Mouse (Mus musculus) cerebellum, adult 11-12 months (tissue): ENCODE measurements around the gene Csf1.

Source experiments
- DNase-seq: peaks from one replicate; pipeline ENCODE4 v3.0.0; 2022

The Csf1 gene

GRCm38 (mm10) chr3:107759929-107760581 is at the start of gene Csf1:
Gene Csf1, minus strand, starts transcription at chr3:107760469.
- peak; percentile 77 for DNase-seq

- DNase-seq = no peak
These were observed 47.9 kb upstream of the Csf1 start for GRCm38 (mm10) chr3:107808013-107808750.

DNA sequence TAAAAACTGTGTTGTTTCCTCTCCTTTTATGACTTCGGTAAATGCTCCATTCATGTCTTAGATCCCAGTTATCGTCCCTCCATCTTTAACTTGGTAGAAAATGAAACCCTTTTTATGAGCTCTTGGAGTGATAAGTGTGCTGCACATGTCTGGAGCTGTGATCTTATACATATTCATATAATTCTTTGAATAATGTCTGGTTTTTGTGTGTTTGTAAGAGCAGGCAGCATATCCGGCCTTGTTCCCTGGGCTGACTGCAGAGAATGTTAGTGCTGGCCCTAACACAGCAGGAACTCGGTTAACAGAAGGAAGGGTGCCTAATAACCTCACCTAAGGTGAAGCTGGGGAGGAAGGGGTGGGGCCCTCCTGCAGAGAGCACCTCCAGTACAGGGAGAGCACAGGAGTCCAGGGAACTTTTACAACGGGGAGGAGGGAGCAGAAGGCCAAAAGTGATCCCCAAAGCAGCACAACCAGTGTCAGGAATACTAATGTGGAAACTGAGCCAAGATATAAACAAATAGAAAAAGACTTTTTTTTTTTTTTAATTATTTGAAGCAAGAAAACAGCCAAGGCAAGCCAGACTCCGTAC is 47.2 kb upstream of the Csf1 start:
- no peak for DNase-seq

GRCm38 (mm10) chr3:107806916-107807315 is 46.6 kb upstream of the Csf1 start:
- DNase-seq = no peak

- no peak for DNase-seq
These were observed 44.5 kb upstream of the Csf1 start for GRCm38 (mm10) chr3:107804799-107805198.

DNA sequence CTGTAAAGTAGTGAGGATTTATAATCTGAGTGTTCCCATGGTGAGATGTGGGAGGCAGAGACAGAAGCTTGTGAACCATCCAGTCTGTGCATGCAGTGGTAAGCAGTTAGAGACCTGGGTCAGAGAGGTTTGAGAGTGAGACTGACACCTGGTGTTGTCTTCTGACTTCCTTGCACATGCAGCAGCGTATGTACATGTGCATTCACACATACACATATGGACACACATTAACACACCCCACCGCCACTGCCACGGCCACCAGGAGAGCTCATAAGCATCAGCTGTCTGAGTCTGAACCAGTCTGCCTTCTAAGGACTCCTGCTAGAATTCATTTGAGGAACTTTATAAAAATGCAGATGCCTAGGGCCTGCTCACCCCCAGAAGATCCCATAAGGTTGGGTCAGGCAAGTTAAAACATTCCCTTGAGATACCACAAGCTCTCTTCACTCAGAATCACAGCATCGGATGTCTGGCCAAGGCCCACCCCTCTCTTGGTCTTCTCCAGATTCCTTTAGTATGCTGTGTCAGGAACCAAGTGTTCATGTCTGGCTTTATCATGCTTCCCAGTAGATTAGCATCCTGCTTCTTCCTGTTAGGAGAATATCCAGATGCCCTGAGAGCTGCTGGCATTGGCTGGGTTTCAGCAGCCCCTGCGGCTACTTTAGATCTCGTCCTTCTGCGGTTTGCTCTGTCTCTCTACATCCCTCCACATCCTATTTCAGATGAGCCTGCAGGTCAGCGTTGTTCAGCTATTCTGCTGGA is 42.1 kb upstream of the Csf1 start:
- no peak for DNase-seq

DNA sequence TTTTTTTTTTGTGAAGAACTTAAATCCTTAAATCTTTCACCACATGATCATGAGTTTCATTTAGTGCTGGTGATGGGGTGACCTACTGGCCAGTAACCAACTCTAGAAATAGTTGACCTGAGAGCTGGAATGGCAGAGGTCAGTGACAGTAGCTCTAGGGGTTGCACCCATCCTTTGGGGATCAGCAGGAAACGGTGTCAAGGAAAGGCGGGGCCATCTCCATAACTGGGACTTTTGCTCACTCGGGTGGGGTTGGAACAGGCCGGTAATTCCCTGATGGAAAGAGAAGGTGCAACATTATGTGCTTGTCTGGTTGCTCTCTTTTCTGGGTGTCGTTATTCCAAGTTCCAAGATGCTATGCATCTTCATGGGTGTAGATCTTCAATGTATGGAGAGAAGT is 38.7 kb upstream of the Csf1 start:
- no peak for DNase-seq

GRCm38 (mm10) chr3:107796191-107796983 is 36.1 kb upstream of the Csf1 start:
- DNase-seq = no peak

- no peak for DNase-seq
These were observed 34.6 kb upstream of the Csf1 start for GRCm38 (mm10) chr3:107794890-107795289.

DNA sequence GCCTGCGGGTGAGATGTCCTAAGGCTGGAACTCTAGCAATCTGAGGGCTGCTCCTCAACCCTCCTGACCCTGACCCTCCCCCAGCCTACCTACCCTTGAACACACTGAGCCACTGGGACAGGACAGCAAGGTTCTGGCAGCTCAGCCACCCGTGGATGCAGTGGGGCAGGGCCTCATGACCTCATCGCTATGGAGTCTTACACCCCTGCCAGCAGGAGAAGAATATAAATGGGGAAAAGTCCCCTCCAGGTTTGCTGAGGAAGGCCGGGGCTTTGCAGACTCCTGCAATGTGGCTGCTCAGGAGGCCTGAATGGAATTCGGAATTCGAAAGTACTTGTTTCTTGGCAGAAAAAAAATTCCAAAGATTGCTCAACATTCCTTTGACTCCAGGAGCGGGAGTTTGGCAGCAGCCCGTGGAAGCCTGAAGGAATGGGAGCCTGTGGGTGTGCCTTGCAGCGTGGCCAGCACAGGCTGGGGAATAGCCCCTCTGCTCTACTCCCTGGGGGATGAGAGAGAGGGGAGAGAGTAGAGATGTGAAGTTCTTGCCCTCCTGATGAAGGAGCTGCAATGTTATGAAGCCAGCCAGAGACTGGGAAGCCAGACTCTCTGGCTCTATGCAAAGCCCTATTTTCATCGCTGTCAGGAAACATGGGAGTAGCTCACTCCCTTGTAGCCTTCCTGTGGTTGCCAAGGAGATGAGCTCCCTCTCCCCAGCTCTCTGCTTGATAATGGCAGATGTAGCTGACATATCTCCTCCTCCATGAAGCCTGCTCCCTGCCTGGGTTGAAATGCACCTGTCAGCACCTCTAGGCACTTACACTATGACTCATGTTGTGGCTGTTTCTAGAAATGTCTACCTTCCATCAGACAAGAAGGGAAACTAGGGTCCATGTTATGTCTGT is 33.3 kb upstream of the Csf1 start:
- no peak for DNase-seq

DNA sequence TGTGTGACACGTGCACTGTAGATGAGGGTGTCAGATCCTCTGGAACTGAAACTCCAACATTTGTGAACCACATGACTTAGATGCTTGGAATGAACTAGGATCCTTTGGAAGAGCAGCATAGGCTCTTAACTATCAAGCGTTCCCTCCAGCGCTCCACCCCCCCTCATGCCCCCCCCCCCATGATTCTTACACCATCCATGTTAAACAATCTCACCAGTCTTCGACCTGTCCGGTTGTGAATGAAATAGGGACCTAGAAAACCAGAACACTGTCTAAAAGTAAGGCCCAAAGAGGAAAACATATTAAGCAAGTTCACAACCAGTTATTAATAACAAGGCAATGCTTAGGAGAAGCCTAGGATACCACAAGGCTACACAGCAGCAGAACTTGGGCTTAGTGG is 32.5 kb upstream of the Csf1 start:
- DNase-seq = no peak

GRCm38 (mm10) chr3:107790766-107791303 is 30.6 kb upstream of the Csf1 start:
- no peak for DNase-seq

DNA sequence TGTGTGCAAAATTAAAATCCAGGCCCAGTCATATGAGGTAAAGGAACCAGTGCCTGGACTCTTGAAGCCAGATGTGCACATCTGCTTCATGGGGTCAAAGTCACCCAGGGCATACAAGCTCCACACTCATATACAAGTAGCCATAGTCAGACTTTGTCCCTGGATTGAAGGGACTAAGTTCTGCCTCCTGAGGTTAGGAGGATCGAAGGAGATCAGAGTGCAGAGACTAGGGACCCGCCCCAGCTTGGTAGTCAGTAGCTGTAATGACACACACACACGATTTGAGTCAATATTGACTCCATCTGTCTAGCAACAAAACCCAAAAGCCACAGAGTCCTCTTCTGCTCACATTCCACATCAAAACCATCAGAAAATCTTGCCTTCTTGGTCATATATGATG is 30.0 kb upstream of the Csf1 start:
- no peak for DNase-seq

GRCm38 (mm10) chr3:107788885-107789284 is 28.6 kb upstream of the Csf1 start:
- peak; percentile 9 for DNase-seq

DNA sequence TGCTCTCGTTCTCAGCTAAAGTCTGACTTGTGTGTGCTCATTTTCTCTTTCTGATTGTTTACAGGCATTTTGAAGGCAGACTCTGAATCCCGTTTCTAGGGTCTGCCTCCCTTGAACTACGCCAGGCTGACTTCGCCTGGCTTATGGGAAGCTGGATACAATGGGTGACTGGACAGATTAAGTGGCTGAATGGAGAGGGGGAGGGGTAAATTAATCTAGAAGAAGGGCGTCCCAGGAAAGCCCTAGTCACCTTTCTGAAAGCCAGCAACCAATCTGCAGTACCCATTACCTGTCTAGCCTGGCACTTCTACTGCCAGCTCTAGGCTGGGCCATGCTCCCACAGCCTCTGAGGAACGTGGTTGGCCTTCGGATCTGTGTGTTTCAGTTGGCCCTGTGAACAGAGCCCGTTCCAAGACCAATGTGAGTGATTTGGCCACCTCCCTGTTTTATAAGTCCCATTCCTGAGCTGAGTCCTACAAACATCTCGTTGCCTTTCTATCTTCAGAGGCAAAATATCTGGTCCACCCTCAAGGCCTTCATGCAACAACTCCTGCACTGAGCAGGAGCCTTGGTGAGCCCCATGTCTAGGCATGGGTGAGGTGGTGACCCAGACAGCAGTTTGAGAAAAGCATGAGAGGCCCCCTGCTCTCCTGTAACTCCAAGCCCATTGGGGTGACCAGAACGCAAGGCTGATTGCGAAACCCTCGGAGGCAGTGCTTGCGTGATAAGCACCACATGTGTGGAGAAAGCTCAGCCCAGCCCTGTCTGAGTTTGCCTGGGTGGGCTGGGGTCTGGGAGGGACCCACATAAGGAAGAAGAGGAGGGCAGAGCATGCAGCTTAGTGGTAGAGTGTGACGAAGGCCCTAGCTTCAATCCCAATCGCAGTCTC is 27.6 kb upstream of the Csf1 start:
- no peak for DNase-seq

DNA sequence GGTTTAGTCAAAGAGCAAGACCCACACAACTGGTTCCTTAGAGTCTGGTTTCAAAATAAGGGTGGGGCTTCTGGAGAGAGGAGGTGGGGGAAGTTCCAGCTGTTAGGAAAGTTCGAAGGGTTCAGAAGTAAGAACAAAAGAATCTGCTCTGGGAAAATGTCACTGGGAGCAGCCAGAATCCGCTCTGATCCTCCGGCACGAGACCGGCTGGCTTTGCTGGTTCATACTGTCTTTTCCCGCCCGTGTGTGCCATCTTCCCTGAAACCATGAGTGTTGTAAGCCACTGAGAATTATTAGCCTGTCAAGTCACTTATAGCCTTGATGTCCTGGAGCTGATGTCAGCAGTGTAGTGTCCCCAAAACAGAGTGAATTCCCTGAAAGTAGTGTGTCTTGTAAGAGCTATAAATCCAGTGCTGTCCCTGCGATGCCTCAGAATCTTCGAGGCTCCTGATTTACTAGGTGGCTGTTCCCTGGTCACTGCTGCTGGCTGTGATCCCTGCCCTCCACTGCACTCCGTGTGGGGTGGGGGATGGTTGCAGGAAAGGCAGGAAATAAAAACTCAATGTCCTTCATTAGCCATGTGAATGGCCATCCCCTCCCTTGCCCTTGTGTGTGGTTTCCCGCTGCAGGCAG is 26.8 kb upstream of the Csf1 start:
- DNase-seq = no peak

- DNase-seq = no peak
These were observed 26.1 kb upstream of the Csf1 start for GRCm38 (mm10) chr3:107786344-107786743.

- no peak for DNase-seq
These were observed 25.3 kb upstream of the Csf1 start for GRCm38 (mm10) chr3:107785546-107785945.

DNA sequence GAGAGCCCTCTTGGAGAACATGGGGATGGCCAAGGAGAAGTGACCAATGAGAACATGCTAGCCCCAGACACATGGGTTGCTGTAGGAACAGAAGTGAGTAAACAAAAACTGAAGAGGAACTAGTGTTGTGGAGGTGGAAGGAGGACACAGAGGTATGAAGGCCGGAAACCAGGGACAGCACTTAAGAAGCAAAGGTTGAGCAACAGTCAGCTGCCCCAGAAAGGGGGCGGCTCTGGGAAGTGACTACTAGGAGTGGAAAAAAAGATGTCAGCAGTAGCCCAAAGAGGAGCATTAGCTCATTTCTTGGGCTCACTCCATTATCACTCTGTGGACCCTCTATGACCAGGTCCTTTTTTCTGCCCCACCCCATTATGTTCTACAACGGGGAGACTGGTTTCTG is 23.0 kb upstream of the Csf1 start:
- DNase-seq = no peak

DNA sequence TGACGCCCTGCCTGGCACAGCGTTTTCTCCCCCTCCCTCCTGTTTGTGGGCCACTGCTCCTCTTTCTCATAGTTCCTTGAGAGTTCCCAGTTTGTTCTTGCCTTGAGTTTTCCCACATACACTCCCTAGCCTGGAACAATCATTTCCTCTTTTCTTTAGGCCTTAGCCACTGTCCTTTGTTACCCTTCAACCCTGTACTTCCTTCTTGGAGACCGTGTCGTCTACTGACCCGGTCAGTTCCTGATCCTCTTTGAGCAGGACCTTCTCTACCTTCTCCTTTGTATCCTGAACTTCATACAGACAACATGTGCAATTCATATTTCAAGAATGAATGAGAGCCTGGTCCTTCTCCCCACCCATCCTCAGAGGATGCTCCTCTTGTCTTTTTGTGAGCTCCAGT is 21.0 kb upstream of the Csf1 start:
- DNase-seq = no peak
